Mouse (Mus musculus): ENCODE measurements around the gene Txndc8. TPM values are rescaled to one million over a fixed set of nuclear protein-coding genes. Genes with fewer than 3 reads are reported as not detected.
A peak's percentile ranks its signal among the peaks of the same experiment; 100 is the strongest.

Gene Txndc8
- polyA plus RNA-seq, 1 experiment from 2014 or later, result not detected

GRCm38 (mm10) chr4:57959056-57959455 lies 49.9 kb downstream of the Txndc8 start:
- WGBS, result 88% methylated on average over 8 of the region's 8 CpGs
- H3K9ac ChIP-seq, result no peak overlapping the region

GRCm38 (mm10) chr4:57958098-57958497 lies 50.8 kb downstream of the Txndc8 start:
- ATAC-seq (ENCODE audit: low FRiP score), result no peak
- Histone ChIP-seq H3K4me1 (replicated peaks; ENCODE audit: control insufficient read depth, insufficient read depth, low read length) (peaks cover 26% of the 10 kb centered on the region), H3K36me3 (replicated peaks; ENCODE audit: control insufficient read depth, insufficient read depth) (no peaks in the 10 kb centered on the region), H3K9me3 (ENCODE audit: control insufficient read depth, low read length) (no peaks in the 10 kb centered on the region), H3K4me2 (replicated peaks) (no peak overlapping the region), H3K27ac (no peak overlapping the region), H3K27me3 (ENCODE audit: control insufficient read depth, insufficient read depth, low read length) (peaks cover 5% of the 10 kb centered on the region; the same call in 1 of the 2 replicates), H3K4me3 (replicated peaks; ENCODE audit: low read length) (no peak overlapping the region), H3K9ac (no peak overlapping the region)
- no peak for DNase-seq (ENCODE audit: low spot score)
- WGBS, result 80% methylated on average over 9 of the region's 9 CpGs

More at GRCm38 (mm10) chr4:57959056-57959455, 49.9 kb downstream of the Txndc8 start:
- no peak overlapping the region for H3K27ac ChIP-seq
- no peak for ATAC-seq (ENCODE audit: low FRiP score)
- H3K4me1 ChIP-seq (replicated peaks; ENCODE audit: control insufficient read depth, insufficient read depth, low read length), result peaks cover 22% of the 10 kb centered on the region
- peaks cover 5% of the 10 kb centered on the region; the same call in 1 of the 2 replicates for H3K27me3 ChIP-seq (ENCODE audit: control insufficient read depth, insufficient read depth, low read length)
- H3K4me3 ChIP-seq (replicated peaks; ENCODE audit: low read length), result no peak overlapping the region
- DNase-seq (ENCODE audit: low spot score), result no peak
- no peaks in the 10 kb centered on the region for H3K36me3 ChIP-seq (replicated peaks; ENCODE audit: control insufficient read depth, insufficient read depth)
- H3K9me3 ChIP-seq (ENCODE audit: control insufficient read depth, low read length), result no peaks in the 10 kb centered on the region
- H3K4me2 ChIP-seq (replicated peaks), result no peak overlapping the region

- Histone ChIP-seq H3K9me3 (ENCODE audit: control insufficient read depth, low read length) (no peaks in the 10 kb centered on the region), H3K27me3 (ENCODE audit: control insufficient read depth, insufficient read depth, low read length) (peaks cover 5% of the 10 kb centered on the region; the same call in 1 of the 2 replicates), H3K9ac (peak overlapping the region; percentile 86), H3K36me3 (replicated peaks; ENCODE audit: control insufficient read depth, insufficient read depth) (no peaks in the 10 kb centered on the region), H3K27ac (peak overlapping the region; percentile 80), H3K4me1 (replicated peaks; ENCODE audit: control insufficient read depth, insufficient read depth, low read length) (peaks cover 26% of the 10 kb centered on the region), H3K4me2 (replicated peaks) (peak overlapping the region; percentile 87), H3K4me3 (replicated peaks; ENCODE audit: low read length) (peak overlapping the region; percentile 78)
- 55% methylated on average over 11 of the region's 11 CpGs for WGBS
- DNase-seq (ENCODE audit: low spot score) (no peak), ATAC-seq (ENCODE audit: low FRiP score) (no peak)
These were observed 51.5 kb downstream of the Txndc8 start for GRCm38 (mm10) chr4:57957200-57958085.

GRCm38 (mm10) chr4:57956029-57956960 lies 52.6 kb downstream of the Txndc8 start, which contains the start of gene Txn1:
TSS of gene Txn1 (minus strand) at chr4:57956411.
- Histone ChIP-seq H3K4me3 (replicated peaks; ENCODE audit: low read length) (peak within 1 kb of the TSS; percentile 78), H3K9ac (peak within 1 kb of the TSS; percentile 86), H3K27me3 (ENCODE audit: control insufficient read depth, insufficient read depth, low read length) (peaks cover 5% of the 10 kb centered on the region; the same call in 1 of the 2 replicates), H3K27ac (peak within 1 kb of the TSS; percentile 85), H3K36me3 (replicated peaks; ENCODE audit: control insufficient read depth, insufficient read depth) (peaks cover 5% of the 10 kb centered on the region), H3K4me2 (replicated peaks) (peak within 1 kb of the TSS; percentile 87), H3K4me1 (replicated peaks; ENCODE audit: control insufficient read depth, insufficient read depth, low read length) (peaks cover 26% of the 10 kb centered on the region), H3K9me3 (ENCODE audit: control insufficient read depth, low read length) (no peaks in the 10 kb centered on the region)
- DNase-seq (ENCODE audit: low spot score) (peak; percentile 98), ATAC-seq (ENCODE audit: low FRiP score) (peak; percentile 97)
- WGBS, result under 1% methylated on average over 70 of the region's 71 CpGs

GRCm38 (mm10) chr4:57955544-57955958 lies 53.4 kb downstream of the Txndc8 start:
- peak overlapping the region; percentile 87 for H3K4me2 ChIP-seq (replicated peaks)
- DNase-seq (ENCODE audit: low spot score) (peak; percentile 48), ATAC-seq (ENCODE audit: low FRiP score) (peak; percentile 42)
- peaks cover 26% of the 10 kb centered on the region for H3K4me1 ChIP-seq (replicated peaks; ENCODE audit: control insufficient read depth, insufficient read depth, low read length)
- H3K27ac ChIP-seq, result peak overlapping the region; percentile 85
- peaks cover 13% of the 10 kb centered on the region for H3K36me3 ChIP-seq (replicated peaks; ENCODE audit: control insufficient read depth, insufficient read depth)
- H3K4me3 ChIP-seq (replicated peaks; ENCODE audit: low read length), result peak overlapping the region; percentile 78
- H3K9ac ChIP-seq, result peak overlapping the region; percentile 86
- peaks cover 5% of the 10 kb centered on the region; the same call in 1 of the 2 replicates for H3K27me3 ChIP-seq (ENCODE audit: control insufficient read depth, insufficient read depth, low read length)
- whole genome bisulfite sequencing, result under 1% methylated on average over 24 of the region's 25 CpGs
- no peaks in the 10 kb centered on the region for H3K9me3 ChIP-seq (ENCODE audit: control insufficient read depth, low read length)

- H3K27ac ChIP-seq, result no peak overlapping the region
- no peak for ATAC-seq (ENCODE audit: low FRiP score)
- DNase-seq (ENCODE audit: low spot score), result no peak
These were observed 53.9 kb downstream of the Txndc8 start for GRCm38 (mm10) chr4:57954991-57955390.

GRCm38 (mm10) chr4:57954580-57954979 lies 54.3 kb downstream of the Txndc8 start:
- Histone ChIP-seq H3K4me1 (replicated peaks; ENCODE audit: control insufficient read depth, insufficient read depth, low read length) (peaks cover 26% of the 10 kb centered on the region), H3K36me3 (replicated peaks; ENCODE audit: control insufficient read depth, insufficient read depth) (peaks cover 22% of the 10 kb centered on the region), H3K9me3 (ENCODE audit: control insufficient read depth, low read length) (no peaks in the 10 kb centered on the region), H3K9ac (no peak overlapping the region), H3K27me3 (ENCODE audit: control insufficient read depth, insufficient read depth, low read length) (peaks cover 5% of the 10 kb centered on the region; the same call in 1 of the 2 replicates), H3K4me2 (replicated peaks) (peak overlapping the region; percentile 87), H3K4me3 (replicated peaks; ENCODE audit: low read length) (no peak overlapping the region), H3K27ac (no peak overlapping the region)
- DNase-seq (ENCODE audit: low spot score) (no peak), ATAC-seq (ENCODE audit: low FRiP score) (no peak)
- 72% methylated on average over 6 of the region's 6 CpGs for WGBS

More at GRCm38 (mm10) chr4:57954991-57955390, 53.9 kb downstream of the Txndc8 start:
- H3K36me3 ChIP-seq (replicated peaks; ENCODE audit: control insufficient read depth, insufficient read depth), result peaks cover 18% of the 10 kb centered on the region
- peaks cover 26% of the 10 kb centered on the region for H3K4me1 ChIP-seq (replicated peaks; ENCODE audit: control insufficient read depth, insufficient read depth, low read length)
- H3K4me3 ChIP-seq (replicated peaks; ENCODE audit: low read length), result peak overlapping the region; percentile 78
- peaks cover 5% of the 10 kb centered on the region; the same call in 1 of the 2 replicates for H3K27me3 ChIP-seq (ENCODE audit: control insufficient read depth, insufficient read depth, low read length)
- peak overlapping the region; percentile 86 for H3K9ac ChIP-seq
- H3K9me3 ChIP-seq (ENCODE audit: control insufficient read depth, low read length), result no peaks in the 10 kb centered on the region
- WGBS, result 75% methylated on average over 8 of the region's 8 CpGs
- peak overlapping the region; percentile 87 for H3K4me2 ChIP-seq (replicated peaks)

- H3K9me3 ChIP-seq (ENCODE audit: control insufficient read depth, low read length), result no peaks in the 10 kb centered on the region
- peaks cover under 1% of the 10 kb centered on the region; the same call in 1 of the 2 replicates for H3K27me3 ChIP-seq (ENCODE audit: control insufficient read depth, insufficient read depth, low read length)
- no peak for DNase-seq (ENCODE audit: low spot score)
- H3K27ac ChIP-seq, result no peak overlapping the region
- H3K4me3 ChIP-seq (replicated peaks; ENCODE audit: low read length), result no peak overlapping the region
- H3K4me2 ChIP-seq (replicated peaks), result peak overlapping the region; percentile 87; the same call in 1 of the 2 replicates
- H3K36me3 ChIP-seq (replicated peaks; ENCODE audit: control insufficient read depth, insufficient read depth), result peaks cover 30% of the 10 kb centered on the region
- peaks cover 26% of the 10 kb centered on the region for H3K4me1 ChIP-seq (replicated peaks; ENCODE audit: control insufficient read depth, insufficient read depth, low read length)
- 84% methylated on average over 7 of the region's 7 CpGs for WGBS
- no peak for ATAC-seq (ENCODE audit: low FRiP score)
- no peak overlapping the region for H3K9ac ChIP-seq
These were observed 55.1 kb downstream of the Txndc8 start for GRCm38 (mm10) chr4:57953796-57954195.
